Mouse (Mus musculus) granulocyte monocyte progenitor cell, adult 5-6 weeks (primary cell): ENCODE data around the gene Raly. TPM values are rescaled to one million over a fixed set of nuclear protein-coding genes. Genes with fewer than 3 reads are reported as not detected.

Source experiments
- ATAC-seq: replicated peaks from 2 replicates; pipeline ENCODE4 v1.8.0; 2016; ENCODE audit warnings: mild to moderate bottlenecking, moderate TSS enrichment, inconsistent platforms; ENCODE audit not compliant: poor library complexity, severe bottlenecking
- total RNA-seq, 2 experiments: library from RNA; stranded (forward) in 1 of 2; stranded (reverse) in 1 of 2; fragments of 200-712, 200-1000 nt in 1 of 2; fragments of >200 nt in 1 of 2; fragmentation: Nextera tagmentation in 1 of 2; gene quantifications; 2 replicates each; pipeline ENCODE4 v1.2.3; 2014 to 2017

Raly gene
- total RNA-seq, 2 experiments from 2014 or later = 190 to 211 TPM

- no peak for ATAC-seq
Measured at GRCm38 (mm10) chr2:154915922-154916541, 125.1 kb downstream of the Raly start.

DNA sequence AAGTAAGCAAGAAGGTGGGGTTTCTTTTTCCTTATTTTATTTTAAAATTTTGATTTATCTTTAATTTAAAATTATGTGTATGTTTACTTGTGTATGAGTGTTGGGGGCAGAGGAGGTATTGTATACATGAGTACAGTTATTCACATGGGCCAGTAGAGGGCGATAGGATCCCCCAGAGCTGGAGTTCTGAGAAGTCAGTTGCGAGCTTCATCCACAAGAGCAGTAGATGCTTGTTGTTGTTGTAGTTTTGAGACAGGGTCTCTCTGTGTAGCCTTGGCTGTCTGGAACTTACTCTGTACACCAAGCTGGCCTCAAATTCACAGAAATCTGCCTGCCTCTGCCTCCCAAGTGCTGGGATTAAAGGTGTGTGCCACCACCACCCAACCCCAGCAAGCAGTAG lies 125.7 kb downstream of the Raly start:
- ATAC-seq = peak; percentile 76

Other genes with a start within 250 kb of the Raly start
- gene 1700003F12Rik, start 244.0 kb upstream of the Raly start, total RNA-seq (2014; fragmentation: Nextera tagmentation) = not detected in 2 replicates
- gene 1700003F12Rik, start 244.0 kb upstream of the Raly start, total RNA-seq (2017) = not detected in 2 replicates
- not detected in 2 replicates for gene Actl10, start 239.3 kb upstream of the Raly start, total RNA-seq (2014; fragmentation: Nextera tagmentation)
- gene Actl10, start 239.3 kb upstream of the Raly start, total RNA-seq (2017) = not detected in 2 replicates
- 1.8 and 7.0 TPM in 2 replicates for gene Necab3, start 232.2 kb upstream of the Raly start, total RNA-seq (2014; fragmentation: Nextera tagmentation)
- gene Necab3, start 232.2 kb upstream of the Raly start, total RNA-seq (2017) = 2.4 TPM in 1 of 2 replicates, not detected in the other
- 32.0 and 45.2 TPM in 2 replicates for gene E2f1, start 221.2 kb upstream of the Raly start, total RNA-seq (2014; fragmentation: Nextera tagmentation)
- gene E2f1, start 221.2 kb upstream of the Raly start, total RNA-seq (2017) = 7.5 and 9.9 TPM in 2 replicates
- gene Pxmp4, start 187.4 kb upstream of the Raly start, total RNA-seq (2014; fragmentation: Nextera tagmentation) = 8.4 and 15.5 TPM in 2 replicates
- 11.5 and 15.2 TPM in 2 replicates for gene Pxmp4, start 187.4 kb upstream of the Raly start, total RNA-seq (2017)
- gene Zfp341, start 177.8 kb upstream of the Raly start, total RNA-seq (2014; fragmentation: Nextera tagmentation) = 1.2 and 1.7 TPM in 2 replicates
- gene Zfp341, start 177.8 kb upstream of the Raly start, total RNA-seq (2017) = 0.77 and 1.3 TPM in 2 replicates
- not detected in 2 replicates for gene 4930519P11Rik, start 177.7 kb upstream of the Raly start, total RNA-seq (2014; fragmentation: Nextera tagmentation)
- gene 4930519P11Rik, start 177.7 kb upstream of the Raly start, total RNA-seq (2017) = 0.52 TPM in 1 of 2 replicates, not detected in the other
- 108 and 120 TPM in 2 replicates for gene Chmp4b, start 139.4 kb upstream of the Raly start, total RNA-seq (2014; fragmentation: Nextera tagmentation)
- 125 and 129 TPM in 2 replicates for gene Chmp4b, start 139.4 kb upstream of the Raly start, total RNA-seq (2017)
- gene Gm14214, start 21.1 kb upstream of the Raly start, total RNA-seq (2014; fragmentation: Nextera tagmentation) = not detected in 2 replicates
- gene Gm14214, start 21.1 kb upstream of the Raly start, total RNA-seq (2017) = not detected in 2 replicates
- not detected in 2 replicates for gene a, start 306 bp downstream of the Raly start, total RNA-seq (2014; fragmentation: Nextera tagmentation)
- not detected in 2 replicates for gene a, start 306 bp downstream of the Raly start, total RNA-seq (2017)
- 145 and 157 TPM in 2 replicates for gene Eif2s2, start 101.8 kb downstream of the Raly start, total RNA-seq (2014; fragmentation: Nextera tagmentation)
- gene Eif2s2, start 101.8 kb downstream of the Raly start, total RNA-seq (2017) = 212 and 223 TPM in 2 replicates
- not detected in 2 replicates for gene Gm14226, start 227.2 kb downstream of the Raly start, total RNA-seq (2014; fragmentation: Nextera tagmentation)
- gene Gm14226, start 227.2 kb downstream of the Raly start, total RNA-seq (2017) = not detected in 2 replicates